Mouse (Mus musculus) cerebellum, adult 2 months (tissue): ENCODE measurements at regions not wholly inside any gene's neighbourhood (a gene's known extent, or its start where the extent isn't known, plus 50 kb on each side); places are given as distances from the start of the nearest gene placed in this dataset.

Experiments used
- CTCF ChIP-seq: fragments of 200-500 bp; IDR thresholded peaks from 2 replicates; pipeline ENCODE4 v1.5.1; 2011; ENCODE audit warnings: low read depth, mild to moderate bottlenecking, control low read depth, low read length, moderate library complexity, borderline replicate concordance; ENCODE audit not compliant: insufficient read depth
- POLR2A ChIP-seq: fragments of 200-500 bp; IDR thresholded peaks from 2 replicates; pipeline ENCODE4 v1.6.1; 2011; ENCODE audit warnings: low read length, control low read depth, borderline replicate concordance; ENCODE audit not compliant: insufficient read depth

DNA sequence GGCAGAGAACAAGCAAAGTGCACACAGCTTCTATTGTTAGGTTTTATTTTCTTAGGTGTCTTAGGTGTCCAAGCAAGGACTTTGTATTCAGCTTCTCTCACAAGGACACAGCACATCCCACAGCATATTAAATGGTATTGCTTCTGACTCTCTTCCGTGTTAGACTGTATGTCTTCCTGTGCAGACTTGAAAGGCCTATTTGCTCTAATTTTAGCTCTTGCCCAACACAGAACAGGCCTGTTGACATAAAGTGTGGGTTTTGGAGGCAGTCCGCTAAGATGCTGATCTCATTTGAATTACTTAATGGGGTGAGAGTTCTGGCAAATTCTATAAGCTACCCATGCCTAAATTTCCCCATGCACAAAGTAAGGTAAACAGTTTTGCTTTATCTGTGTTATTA lies 96.1 kb upstream of the Gm12695 start:
- TF ChIP-seq CTCF: no peak
- no peak for TF ChIP-seq POLR2A
